Mouse (Mus musculus): ENCODE measurements at regions not wholly inside any gene's neighbourhood (a gene's known extent, or its start where the extent isn't known, plus 50 kb on each side); places are given as distances from the start of the nearest gene placed in this dataset.

DNA sequence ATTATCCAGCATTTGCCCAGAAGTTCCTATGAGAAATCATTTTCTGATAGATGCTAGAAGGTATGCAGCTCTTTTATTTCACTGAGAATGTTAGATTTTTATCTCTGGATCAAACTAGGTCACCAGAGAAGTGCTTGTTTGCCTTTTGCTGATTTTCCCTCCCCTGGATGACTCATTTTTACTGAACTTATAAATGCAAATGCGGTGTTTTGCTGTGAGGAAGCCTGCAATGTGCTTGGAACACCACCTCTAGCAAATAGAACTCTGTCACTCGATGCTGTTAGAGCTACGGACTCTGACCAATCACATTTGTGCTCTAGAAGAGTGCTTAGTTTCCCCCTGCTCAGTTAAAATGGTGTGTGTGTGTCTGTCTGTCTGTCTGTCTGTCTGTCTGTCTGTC is 257.2 kb downstream of the Fzd1 start:
- no peak for TF ChIP-seq CTCF (conservative IDR thresholded peaks at IDR 0.05; ENCODE audit: insufficient read depth, insufficient read length, low read depth, low read length)
- no peak for TF ChIP-seq POLR2A (IDR thresholded peaks at IDR 0.05; ENCODE audit: low read depth, low read length)

Measured in kidney, adult 2 months (tissue).